Mouse (Mus musculus) ES-CJ7 (cell line): Measurements from ENCODE around the gene Cd300ld5.
"Not testable (repeated sequence)": the region's sequence is repeated elsewhere in the genome, so short reads cannot be mapped to it uniquely, and the experiment has no call there.

Source experiments
- DNase-seq: peaks from one replicate; pipeline ENCODE4 v3.0.0; 2011; ENCODE audit warnings: low read depth, low spot score

Cd300ld5 gene

GRCm38 (mm10) chr11:115049282-115049895 is 11.8 kb upstream of the Cd300ld5 start:
- no peak for DNase-seq

GRCm38 (mm10) chr11:115048259-115048658 is 10.7 kb upstream of the Cd300ld5 start, which contains the start of gene Cd300ld3:
Gene Cd300ld3 (minus strand): TSS chr11:115048409.
- no peak for DNase-seq

- not testable (repeated sequence) for DNase-seq
Measured at GRCm38 (mm10) chr11:115026912-115027311, 10.7 kb downstream of the Cd300ld5 start, which contains the start of gene Cd300ld4. Gene Cd300ld4 (minus strand): TSS chr11:115027012.

- not testable (repeated sequence) for DNase-seq
Measured at GRCm38 (mm10) chr11:115016093-115016492, 21.5 kb downstream of the Cd300ld5 start, which contains the start of gene Cd300ld2. Gene Cd300ld2 (minus strand): TSS chr11:115016193.

GRCm38 (mm10) chr11:115004070-115004469 is 33.5 kb downstream of the Cd300ld5 start:
- no peak for DNase-seq

GRCm38 (mm10) chr11:115001474-115002040 is 36.0 kb downstream of the Cd300ld5 start, which contains the start of gene Cd300c2:
Gene Cd300c2 (minus strand): TSS chr11:115001880.
- no peak for DNase-seq

GRCm38 (mm10) chr11:114989793-114990192 is 47.8 kb downstream of the Cd300ld5 start, which contains the start of gene Cd300ld:
Gene Cd300ld (minus strand): TSS chr11:114989922.
- no peak for DNase-seq

GRCm38 (mm10) chr11:114981866-114982265 is 55.7 kb downstream of the Cd300ld5 start:
- no peak for DNase-seq
